Mouse (Mus musculus) liver, embryonic 14.5 days (tissue): ENCODE measurements around the gene Mettl15.

Experiments used
- CTCF ChIP-seq: IDR thresholded peaks from 2 replicates; pipeline ENCODE4 v1.5.1; 2016; ENCODE audit warnings: antibody characterized with exemption, low read depth, control low read depth
- EP300 ChIP-seq: IDR thresholded peaks from 2 replicates; pipeline ENCODE4 v1.6.1; 2016; ENCODE audit warnings: antibody characterized with exemption, low read depth

DNA sequence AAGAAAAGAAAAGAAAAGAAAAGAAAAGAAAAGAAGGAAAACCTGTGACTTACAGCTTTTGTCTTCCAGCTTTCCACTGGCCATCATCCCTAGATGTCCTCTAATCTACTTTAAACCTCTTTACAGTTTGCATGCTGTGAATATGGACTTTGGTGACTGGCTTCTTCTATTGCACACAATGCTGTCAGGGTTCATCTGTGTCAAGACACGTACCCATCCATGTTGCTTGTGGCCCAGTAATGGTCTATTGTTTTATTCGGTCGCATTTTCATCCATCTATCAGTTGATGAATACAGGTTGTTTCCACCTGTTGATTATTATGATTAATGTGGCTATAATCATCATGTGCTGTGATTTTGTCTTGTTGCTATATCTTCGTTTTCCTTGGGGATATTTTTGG, 46.7 kb downstream of the Mettl15 start:
- TF ChIP-seq CTCF (no peak), EP300 (no peak)
